Mouse (Mus musculus): Measurements from ENCODE around the gene Tomm6. TPM values are rescaled to one million over a fixed set of nuclear protein-coding genes. Genes with fewer than 3 reads are reported as not detected.
"Not testable (repeated sequence)": the region's sequence is repeated elsewhere in the genome, so short reads cannot be mapped to it uniquely, and the experiment has no call there.

Tomm6 gene
- polyA plus RNA-seq, 1 experiment from 2014 or later = 452 TPM

DNA sequence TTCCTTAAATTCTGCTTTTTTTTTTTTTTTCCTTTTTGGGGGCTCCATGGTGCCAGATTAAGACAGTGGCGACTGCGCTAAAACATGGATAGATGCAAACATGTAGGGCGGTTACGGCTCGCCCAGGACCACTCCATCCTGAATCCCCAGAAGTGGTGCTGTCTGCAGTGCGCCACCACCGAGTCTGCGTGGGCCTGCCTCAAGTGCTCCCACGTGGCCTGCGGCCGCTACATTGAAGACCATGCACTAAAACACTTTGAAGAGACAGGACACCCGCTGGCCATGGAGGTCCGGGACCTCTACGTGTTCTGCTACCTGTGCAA is 16.2 kb downstream of the Tomm6 start:
- no peaks in the 10 kb centered on the region for H3K36me3 ChIP-seq
- peak; percentile 36; the same call in 1 of the 2 replicates for ATAC-seq

DNA sequence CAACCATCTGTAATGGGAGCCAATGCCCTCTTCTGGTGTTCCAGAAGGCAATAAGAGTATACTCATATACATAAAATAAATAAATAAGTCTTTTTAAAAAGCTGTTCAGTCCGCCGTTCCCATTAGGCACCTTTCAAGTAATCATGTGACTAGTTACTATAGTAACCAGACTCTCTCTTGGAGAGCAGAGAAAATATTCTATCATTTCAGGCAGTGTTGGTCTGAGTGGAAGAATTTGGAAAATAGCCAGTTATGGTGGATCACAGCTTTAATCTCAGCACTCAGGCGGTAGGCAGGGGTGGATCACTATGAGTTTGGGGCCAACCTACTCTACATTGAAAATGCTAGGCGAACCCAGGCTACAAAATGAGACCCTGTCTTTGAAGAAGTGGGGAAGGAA is 19.0 kb downstream of the Tomm6 start:
- no peak for ATAC-seq
- WGBS = 67% methylated on average over 4 of the region's 4 CpGs

More for the DNA sequence above, 16.2 kb downstream of the Tomm6 start:
- H3K9me3 ChIP-seq = no peaks in the 10 kb centered on the region
- peak overlapping the region; percentile 69 for H3K4me2 ChIP-seq (replicated peaks)
- H3K27me3 ChIP-seq (replicated peaks) = no peaks in the 10 kb centered on the region
- peak overlapping the region; percentile 44; the same call in 1 of the 2 replicates for H3K9ac ChIP-seq
- peaks cover 10% of the 10 kb centered on the region; the same call in 1 of the 2 replicates for H3K4me1 ChIP-seq (replicated peaks)
- 35% methylated on average over 14 of the region's 14 CpGs for WGBS
- peak overlapping the region; percentile 39 for H3K4me3 ChIP-seq (replicated peaks)
- no peak overlapping the region for H3K27ac ChIP-seq

DNA sequence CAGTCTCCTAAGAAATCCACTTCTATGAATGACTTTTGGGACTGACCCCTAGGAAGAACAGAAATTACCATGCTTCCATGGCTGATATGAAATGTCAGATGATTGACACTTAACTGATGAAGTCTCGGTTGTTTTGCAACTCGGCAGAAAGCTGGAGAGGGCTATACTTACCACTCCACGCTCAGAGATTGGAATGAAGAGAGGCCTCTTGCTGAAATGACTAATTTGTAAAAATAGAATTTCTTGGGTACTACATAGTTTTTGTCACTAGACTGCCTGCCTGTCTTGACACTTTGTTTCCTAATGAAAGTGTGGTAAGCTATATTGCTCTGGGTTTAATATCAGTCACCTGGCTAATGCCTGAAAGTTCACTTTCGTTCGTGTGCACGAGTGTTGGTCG is 23.7 kb downstream of the Tomm6 start:
- Histone ChIP-seq H3K9me3 (no peaks in the 10 kb centered on the region), H3K4me3 (replicated peaks) (no peak overlapping the region)
- WGBS = 83% methylated on average over 7 of the region's 7 CpGs

More for the DNA sequence above, 19.0 kb downstream of the Tomm6 start:
- Histone ChIP-seq H3K4me3 (replicated peaks) (no peak overlapping the region), H3K4me1 (replicated peaks) (peaks cover 10% of the 10 kb centered on the region; the same call in 1 of the 2 replicates), H3K27me3 (replicated peaks) (no peaks in the 10 kb centered on the region), H3K36me3 (no peaks in the 10 kb centered on the region), H3K9ac (no peak overlapping the region), H3K4me2 (replicated peaks) (no peak overlapping the region), H3K27ac (no peak overlapping the region), H3K9me3 (no peaks in the 10 kb centered on the region)

DNA sequence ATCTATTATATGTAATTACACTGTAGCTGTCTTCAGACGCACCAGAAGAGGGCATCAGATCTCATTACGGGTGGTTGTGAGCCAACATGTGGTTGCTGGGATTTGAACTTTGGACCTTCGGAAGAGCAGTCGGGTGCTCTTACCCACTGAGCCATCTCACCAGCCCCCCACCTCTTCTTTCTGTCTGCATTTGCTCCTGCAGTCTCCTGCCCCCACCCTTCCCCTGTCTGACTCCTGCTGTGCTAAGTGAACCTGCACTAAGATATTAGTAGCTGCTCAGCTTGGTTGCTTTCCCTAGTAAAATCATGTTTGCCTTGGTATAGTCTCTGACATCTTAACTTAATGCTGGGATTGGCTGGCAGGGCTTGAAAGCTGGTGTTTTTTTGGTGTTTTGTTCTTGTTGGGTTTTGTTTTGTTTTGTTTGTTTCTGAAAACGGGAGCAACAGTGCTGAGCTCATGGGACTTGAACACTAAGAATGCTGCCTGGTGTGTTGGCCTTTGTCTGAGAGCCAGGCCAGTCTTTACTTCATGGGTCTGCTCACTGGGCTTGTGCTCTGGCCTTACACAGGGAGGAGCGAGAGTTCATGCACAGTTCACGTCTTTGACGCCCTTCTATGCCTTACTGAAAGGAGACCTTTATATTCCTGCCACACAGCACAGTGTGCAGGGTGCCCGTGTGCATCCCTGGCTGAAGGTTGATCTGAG is 25.0 kb downstream of the Tomm6 start:
- no peaks in the 10 kb centered on the region for H3K27me3 ChIP-seq (replicated peaks)
- no peak overlapping the region for H3K27ac ChIP-seq
- 77% methylated on average over 9 of the region's 9 CpGs for WGBS
- no peak overlapping the region for H3K9ac ChIP-seq
- H3K4me3 ChIP-seq (replicated peaks) = no peak overlapping the region
- 0 out of 2 replicates have a peak, but pooled peaks cover 3% of the 10 kb centered on the region for H3K36me3 ChIP-seq
- no peaks in the 10 kb centered on the region for H3K4me1 ChIP-seq (replicated peaks)
- no peak for ATAC-seq
- no peaks in the 10 kb centered on the region for H3K9me3 ChIP-seq
- H3K4me2 ChIP-seq (replicated peaks) = no peak overlapping the region

More for the DNA sequence above, 23.7 kb downstream of the Tomm6 start:
- H3K9ac ChIP-seq = no peak overlapping the region
- H3K36me3 ChIP-seq = 0 out of 2 replicates have a peak, but pooled peaks cover 3% of the 10 kb centered on the region
- no peak overlapping the region for H3K4me2 ChIP-seq (replicated peaks)
- no peaks in the 10 kb centered on the region for H3K27me3 ChIP-seq (replicated peaks)
- H3K27ac ChIP-seq = no peak overlapping the region
- ATAC-seq = no peak
- H3K4me1 ChIP-seq (replicated peaks) = no peaks in the 10 kb centered on the region

DNA sequence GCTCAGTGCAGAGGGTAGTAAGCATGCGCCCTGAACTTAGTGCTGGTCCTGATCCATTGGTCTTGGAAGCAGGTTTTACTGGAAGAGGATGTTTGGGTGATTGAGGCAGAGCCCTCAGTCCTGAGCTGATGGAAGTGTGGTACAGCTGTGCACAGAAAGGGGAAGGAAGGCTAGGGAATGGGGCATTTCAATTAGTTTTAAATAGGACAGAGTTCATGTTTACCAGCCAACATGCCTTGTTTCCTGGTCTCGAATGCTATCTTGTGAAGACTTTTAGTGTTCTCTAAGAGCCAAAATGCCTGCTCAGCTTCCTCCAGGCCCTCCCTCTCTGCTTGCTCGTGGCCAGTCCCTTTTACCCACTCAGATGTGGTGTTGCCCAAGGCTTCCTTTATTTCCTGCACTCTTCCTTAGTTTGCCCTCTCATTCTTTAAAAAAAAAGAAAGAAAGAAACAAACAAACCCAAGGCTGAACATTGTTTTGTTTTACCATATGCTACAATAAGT is 29.4 kb downstream of the Tomm6 start:
- Histone ChIP-seq H3K4me1 (replicated peaks) (no peaks in the 10 kb centered on the region), H3K9me3 (no peaks in the 10 kb centered on the region), H3K4me3 (replicated peaks) (no peak overlapping the region), H3K4me2 (replicated peaks) (no peak overlapping the region), H3K9ac (no peak overlapping the region), H3K27ac (no peak overlapping the region), H3K36me3 (0 out of 2 replicates have a peak, but pooled peaks cover 3% of the 10 kb centered on the region), H3K27me3 (replicated peaks) (no peaks in the 10 kb centered on the region)
- no peak for ATAC-seq
- 74% methylated on average over 3 of the region's 3 CpGs for WGBS

DNA sequence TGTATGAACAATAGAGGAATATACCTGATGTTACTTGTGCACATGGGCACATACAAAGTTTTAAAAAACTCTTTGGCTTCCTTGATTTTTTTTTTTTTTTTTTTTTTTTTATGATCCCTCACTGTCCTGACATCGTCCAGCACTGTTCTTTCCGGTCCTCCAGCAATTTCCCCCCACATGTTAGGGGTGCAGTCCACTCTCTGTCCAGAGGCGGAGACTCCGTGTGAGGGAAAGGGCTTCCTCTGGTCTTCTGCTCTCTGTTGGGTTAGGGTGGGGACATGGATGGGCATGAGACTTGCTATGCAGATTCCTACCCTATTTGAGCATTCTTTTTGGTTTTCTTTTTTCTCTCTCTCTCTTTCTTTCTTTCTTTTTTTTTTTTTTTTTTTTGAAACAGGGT is 30.3 kb downstream of the Tomm6 start:
- Histone ChIP-seq H3K4me2 (replicated peaks) (no peak overlapping the region), H3K9ac (no peak overlapping the region), H3K4me1 (replicated peaks) (no peaks in the 10 kb centered on the region), H3K27ac (no peak overlapping the region), H3K27me3 (replicated peaks) (no peaks in the 10 kb centered on the region), H3K9me3 (no peaks in the 10 kb centered on the region), H3K36me3 (0 out of 2 replicates have a peak, but pooled peaks cover 3% of the 10 kb centered on the region), H3K4me3 (replicated peaks) (no peak overlapping the region)
- WGBS = 74% methylated on average over 4 of the region's 4 CpGs
- ATAC-seq = no peak

DNA sequence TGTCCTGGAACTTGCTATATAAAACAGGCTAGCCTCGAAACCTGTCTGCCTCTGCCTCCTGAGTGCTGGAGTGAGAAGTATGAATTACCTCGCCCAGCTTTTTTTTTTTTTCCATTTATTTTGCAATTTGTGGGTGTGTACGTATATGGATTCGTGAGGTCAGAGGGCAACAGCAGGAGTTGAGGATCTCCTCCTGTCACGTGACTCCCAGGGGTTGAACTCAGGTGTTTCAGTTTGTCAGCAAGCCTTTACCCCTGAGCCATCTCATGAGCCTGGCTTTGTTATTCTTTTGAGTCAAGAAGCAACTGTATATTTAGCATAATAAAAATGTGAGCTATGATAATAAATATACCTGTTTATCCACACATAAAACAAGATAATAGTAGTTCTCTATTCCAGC is 32.5 kb downstream of the Tomm6 start:
- Histone ChIP-seq H3K4me3 (replicated peaks) (no peak overlapping the region), H3K4me2 (replicated peaks) (no peak overlapping the region), H3K9ac (no peak overlapping the region), H3K27ac (no peak overlapping the region), H3K36me3 (no peaks in the 10 kb centered on the region), H3K9me3 (no peaks in the 10 kb centered on the region), H3K27me3 (replicated peaks) (no peaks in the 10 kb centered on the region), H3K4me1 (replicated peaks) (no peaks in the 10 kb centered on the region)
- ATAC-seq = no peak
- WGBS = 70% methylated on average over 5 of the region's 5 CpGs

DNA sequence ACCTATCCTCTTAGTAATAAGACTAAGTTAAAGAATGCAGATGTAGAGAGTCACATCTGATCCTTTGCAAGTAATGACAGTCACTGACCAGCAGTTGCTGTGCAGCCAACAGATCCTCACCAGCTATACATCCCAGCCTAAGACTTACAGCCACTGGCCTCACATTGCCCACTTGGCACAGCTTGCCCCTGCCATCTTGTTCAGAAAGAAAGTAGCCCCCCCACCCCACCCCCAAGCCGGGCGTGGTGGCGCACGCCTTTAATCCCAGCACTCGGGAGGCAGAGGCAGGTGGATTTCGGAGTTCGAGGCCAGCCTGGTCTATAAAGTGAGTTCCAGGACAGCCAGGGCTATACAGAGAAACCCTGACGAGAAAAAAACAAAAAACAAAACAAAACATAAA is 33.8 kb downstream of the Tomm6 start:
- H3K4me1 ChIP-seq (replicated peaks); H3K4me3 ChIP-seq (replicated peaks); H3K27ac ChIP-seq; ATAC-seq; H3K9me3 ChIP-seq; H3K9ac ChIP-seq; H3K4me2 ChIP-seq (replicated peaks); H3K27me3 ChIP-seq (replicated peaks); H3K36me3 ChIP-seq: not testable (repeated sequence)
- WGBS = 92% methylated on average over 8 of the region's 8 CpGs

DNA sequence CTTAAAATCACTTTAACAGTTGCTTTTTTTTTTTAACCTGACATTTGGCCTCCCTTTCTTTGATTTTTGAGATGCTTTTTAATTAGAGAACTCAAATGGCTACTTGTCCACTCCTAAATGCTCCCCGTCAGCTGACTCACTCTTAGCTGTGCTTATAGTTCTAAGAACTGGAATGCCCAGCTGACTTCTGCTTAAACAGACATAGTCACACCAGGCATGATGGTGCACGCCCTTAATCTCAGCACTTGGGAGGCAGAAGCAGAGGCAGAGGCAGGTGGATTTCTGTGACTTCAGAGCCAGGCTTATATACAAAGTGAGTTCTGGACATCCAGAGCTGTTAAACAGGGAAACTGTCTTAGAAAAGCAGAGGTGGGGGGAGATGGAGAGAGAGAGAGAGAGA is 36.2 kb downstream of the Tomm6 start:
- WGBS = 84% methylated on average over 2 of the region's 2 CpGs
- no peaks in the 10 kb centered on the region for H3K27me3 ChIP-seq (replicated peaks)
- H3K4me3 ChIP-seq (replicated peaks) = no peak overlapping the region
- no peak overlapping the region for H3K9ac ChIP-seq
- no peak overlapping the region for H3K27ac ChIP-seq
- H3K4me1 ChIP-seq (replicated peaks) = no peaks in the 10 kb centered on the region
- H3K4me2 ChIP-seq (replicated peaks) = no peak overlapping the region
- H3K36me3 ChIP-seq = no peaks in the 10 kb centered on the region
- H3K9me3 ChIP-seq = no peaks in the 10 kb centered on the region
- no peak for ATAC-seq

DNA sequence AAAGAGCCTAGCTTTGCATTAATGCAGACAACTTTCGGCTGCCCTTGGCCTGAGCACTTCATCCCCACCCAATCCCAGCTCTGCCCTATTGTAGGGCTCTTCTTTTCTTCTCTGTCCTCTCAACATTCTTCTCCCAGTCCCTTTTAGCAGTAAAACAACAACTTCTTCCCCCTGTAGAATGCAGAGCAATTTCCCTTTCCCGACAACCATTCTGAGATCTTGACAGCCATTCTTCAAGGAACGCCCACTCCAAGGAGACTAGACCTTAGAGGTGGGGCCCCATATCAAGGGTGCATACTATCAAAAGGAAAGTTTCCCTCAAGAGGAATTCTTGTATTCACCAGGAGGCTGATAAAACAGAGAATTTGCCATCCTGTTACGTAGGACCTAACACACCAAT is 39.2 kb downstream of the Tomm6 start:
- Histone ChIP-seq H3K9ac (no peak overlapping the region), H3K4me3 (replicated peaks) (no peak overlapping the region), H3K9me3 (no peaks in the 10 kb centered on the region), H3K27ac (no peak overlapping the region), H3K4me1 (replicated peaks) (no peaks in the 10 kb centered on the region), H3K27me3 (replicated peaks) (no peaks in the 10 kb centered on the region), H3K36me3 (no peaks in the 10 kb centered on the region), H3K4me2 (replicated peaks) (no peak overlapping the region)
- no peak for ATAC-seq
- WGBS = 70% methylated on average over 4 of the region's 4 CpGs

DNA sequence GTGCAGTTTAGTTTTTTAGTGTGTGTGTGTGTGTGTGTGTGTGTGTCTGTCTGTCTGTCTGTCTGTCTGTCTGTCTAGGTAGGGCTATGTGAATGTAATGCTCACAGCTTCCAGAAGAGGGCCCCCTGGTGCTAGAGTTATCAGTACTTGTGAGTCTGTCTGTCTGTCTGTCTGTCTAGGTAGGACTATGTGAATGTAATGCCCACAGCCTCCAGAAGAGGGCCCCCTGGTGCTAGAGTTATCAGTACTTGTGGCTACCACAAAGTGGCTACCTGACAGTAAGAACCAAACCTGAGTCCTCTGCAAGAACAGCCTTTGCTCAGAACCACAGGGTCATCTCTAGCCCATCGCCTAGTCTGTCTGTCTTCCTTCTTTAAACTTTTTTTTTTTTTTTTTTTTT is 41.5 kb downstream of the Tomm6 start:
- no peak for ATAC-seq
- Histone ChIP-seq H3K27ac (no peak overlapping the region), H3K4me1 (replicated peaks) (no peaks in the 10 kb centered on the region), H3K9ac (no peak overlapping the region), H3K4me3 (replicated peaks) (no peak overlapping the region), H3K27me3 (replicated peaks) (no peaks in the 10 kb centered on the region), H3K4me2 (replicated peaks) (no peak overlapping the region), H3K36me3 (no peaks in the 10 kb centered on the region), H3K9me3 (no peaks in the 10 kb centered on the region)
- 100% methylated on average over 1 of the region's 1 CpGs for WGBS

DNA sequence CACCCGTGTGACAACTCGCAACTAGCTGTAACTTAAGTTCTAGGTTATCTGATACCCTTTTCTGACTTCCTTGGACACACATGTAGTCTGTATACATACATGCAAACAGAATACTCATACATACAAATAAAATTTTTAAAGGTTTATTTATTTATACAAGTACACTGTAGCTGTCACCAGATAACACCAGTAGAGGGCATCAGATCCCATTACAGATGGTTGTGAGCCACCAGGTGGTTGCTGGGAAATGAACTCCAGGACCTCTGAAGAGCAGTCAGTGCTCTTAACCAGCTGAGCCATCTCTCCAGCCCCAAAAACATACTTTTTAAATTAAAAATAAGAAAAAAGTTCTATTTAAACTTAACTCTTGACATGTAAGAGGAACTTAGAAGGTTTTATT is 45.2 kb downstream of the Tomm6 start:
- Histone ChIP-seq H3K27ac (no peak overlapping the region), H3K9me3 (no peaks in the 10 kb centered on the region), H3K4me3 (replicated peaks) (no peak overlapping the region), H3K27me3 (replicated peaks) (no peaks in the 10 kb centered on the region), H3K36me3 (no peaks in the 10 kb centered on the region), H3K4me2 (replicated peaks) (no peak overlapping the region), H3K4me1 (replicated peaks) (no peaks in the 10 kb centered on the region), H3K9ac (no peak overlapping the region)
- WGBS = 85% methylated on average over 2 of the region's 2 CpGs
- no peak for ATAC-seq
